Mouse (Mus musculus): Measurements from ENCODE around the gene Bicdl2.

Bicdl2 gene

GRCm38 (mm10) chr17:23674271-23674952 is 14.1 kb downstream of the Bicdl2 start:
- DNase-seq: no peak

- DNase-seq: no peak
Observed at GRCm38 (mm10) chr17:23675127-23675526, 14.8 kb downstream of the Bicdl2 start.

- DNase-seq: peak; percentile 15
Observed at GRCm38 (mm10) chr17:23675564-23676281, 15.4 kb downstream of the Bicdl2 start.

- DNase-seq: peak; percentile 48
Observed at GRCm38 (mm10) chr17:23676473-23677031, 16.2 kb downstream of the Bicdl2 start.

GRCm38 (mm10) chr17:23677236-23677679 is 17.0 kb downstream of the Bicdl2 start, which contains the start of gene Tnfrsf12a:
Gene Tnfrsf12a (minus strand): TSS chr17:23677468.
- DNase-seq: peak; percentile 88

GRCm38 (mm10) chr17:23679127-23679835 is 19.0 kb downstream of the Bicdl2 start, which contains the start of gene Cldn6:
Gene Cldn6 (plus strand): TSS chr17:23679249.
- no peak for DNase-seq

- no peak for DNase-seq
Observed at GRCm38 (mm10) chr17:23680336-23680735, 20.0 kb downstream of the Bicdl2 start.

- DNase-seq: no peak
Observed at GRCm38 (mm10) chr17:23681086-23681485, 20.8 kb downstream of the Bicdl2 start.

GRCm38 (mm10) chr17:23682092-23682491 is 21.8 kb downstream of the Bicdl2 start:
- no peak for DNase-seq

GRCm38 (mm10) chr17:23682530-23682929 is 22.2 kb downstream of the Bicdl2 start:
- no peak for DNase-seq

GRCm38 (mm10) chr17:23683226-23683625 is 22.9 kb downstream of the Bicdl2 start:
- DNase-seq: no peak

GRCm38 (mm10) chr17:23683856-23684672 is 23.8 kb downstream of the Bicdl2 start, which contains the start of gene Cldn9:
Gene Cldn9 (minus strand): TSS chr17:23684026.
- no peak for DNase-seq

GRCm38 (mm10) chr17:23694491-23694890 is 34.2 kb downstream of the Bicdl2 start:
- DNase-seq: no peak

- DNase-seq: no peak
Observed at GRCm38 (mm10) chr17:23695801-23696200, 35.5 kb downstream of the Bicdl2 start.

GRCm38 (mm10) chr17:23699131-23700077 is 39.1 kb downstream of the Bicdl2 start:
- DNase-seq: peak; percentile 44

- DNase-seq: peak; percentile 95
Observed at GRCm38 (mm10) chr17:23700079-23700478, 39.8 kb downstream of the Bicdl2 start.

- no peak for DNase-seq
Observed at GRCm38 (mm10) chr17:23703301-23703700, 43.0 kb downstream of the Bicdl2 start.

GRCm38 (mm10) chr17:23704741-23705140 is 44.4 kb downstream of the Bicdl2 start:
- no peak for DNase-seq

GRCm38 (mm10) chr17:23705525-23706104 is 45.3 kb downstream of the Bicdl2 start:
- DNase-seq: no peak

GRCm38 (mm10) chr17:23706212-23706611 is 45.9 kb downstream of the Bicdl2 start:
- peak; percentile 83 for DNase-seq

- DNase-seq: no peak
Observed at GRCm38 (mm10) chr17:23717003-23717402, 56.7 kb downstream of the Bicdl2 start.

Data from retina, postnatal 1 day (tissue).